Mouse (Mus musculus) hematopoietic stem cell, adult 5-6 weeks (primary cell): ENCODE data around the gene Lztr1. TPM values are rescaled to one million over a fixed set of nuclear protein-coding genes. Genes with fewer than 3 reads are reported as not detected.
A peak's percentile ranks its signal among the peaks of the same experiment; 100 is the strongest.

Experiments used
- ATAC-seq, 2 experiments: fragments of 125-278 bp in 1 of 2; replicated peaks in 1 of 2; 2 replicates each; pipeline ENCODE4 v1.8.0; 2016 to 2017; ENCODE audit warnings: inconsistent platforms in 2 of 2, mild to moderate bottlenecking in 2 of 2, moderate number of reproducible peaks in 2 of 2, low read depth in 1 of 2, moderate TSS enrichment in 1 of 2; ENCODE audit not compliant: low FRiP score in 2 of 2, poor library complexity in 2 of 2, severe bottlenecking in 2 of 2, insufficient read depth in 1 of 2, low TSS enrichment in 1 of 2
- total RNA-seq: library from RNA; stranded (forward); fragments of 172-1452, 232-1000 nt; gene quantifications from 2 replicates; pipeline ENCODE4 v1.2.3, GENCODE M21; 2017

Lztr1 gene
- total RNA-seq = 36.3 and 60.6 TPM in 2 replicates

DNA sequence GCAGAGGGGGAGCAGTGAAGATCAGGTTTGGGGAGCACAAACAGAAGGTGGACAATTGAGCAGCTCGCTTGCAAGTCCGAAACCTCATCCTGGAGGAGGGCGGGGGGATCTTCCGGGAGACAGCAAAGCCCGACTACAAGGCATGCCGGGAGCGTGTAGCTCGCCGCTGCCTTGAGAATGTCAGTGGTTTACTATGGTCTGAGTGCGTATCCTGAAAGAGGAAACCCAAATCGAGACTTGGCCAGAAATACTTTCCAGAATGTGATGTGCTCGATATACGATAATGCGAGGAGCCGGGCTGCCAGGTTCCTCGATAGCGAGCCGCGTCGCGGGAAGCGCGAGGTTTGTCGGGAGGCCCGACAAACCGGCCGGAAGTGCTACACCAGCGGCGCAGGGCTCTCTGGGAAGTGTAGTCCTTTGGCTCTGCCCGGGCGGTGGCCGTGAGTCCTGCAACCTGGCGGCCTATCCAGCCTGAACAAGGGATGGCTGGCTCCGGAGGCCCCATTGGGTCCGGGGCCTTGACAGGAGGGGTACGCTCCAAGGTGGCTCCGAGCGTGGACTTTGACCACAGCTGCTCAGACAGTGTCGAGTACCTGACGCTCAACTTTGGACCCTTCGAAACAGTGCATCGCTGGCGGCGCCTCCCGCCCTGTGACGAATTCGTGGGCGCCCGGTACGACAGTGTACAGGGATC, at the start of gene Lztr1:
Gene Lztr1 (plus strand): TSS at position 143 of the 694 bp plus-strand sequence.
- peak; percentile 96 to 98 for ATAC-seq

DNA sequence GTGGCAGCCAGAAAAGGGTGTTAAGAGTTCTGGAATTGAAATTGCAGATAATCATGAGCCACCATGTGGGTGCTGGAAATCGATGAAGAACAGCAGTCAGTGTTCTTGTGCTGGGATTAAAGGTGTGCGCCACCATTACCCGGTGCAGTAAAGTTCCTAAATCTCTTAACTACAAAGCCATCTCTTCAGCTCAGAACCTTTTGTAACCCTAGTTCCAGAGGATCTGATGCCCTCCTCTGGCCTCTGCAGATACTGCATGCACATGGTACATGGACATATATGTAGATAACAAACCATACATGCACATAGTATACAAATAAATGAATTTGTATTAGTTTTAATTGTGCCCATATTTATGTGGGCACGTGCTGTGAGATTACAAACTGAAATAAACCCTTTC, 48.2 kb upstream of the Lztr1 start:
- ATAC-seq = peak; percentile 74 to 78

DNA sequence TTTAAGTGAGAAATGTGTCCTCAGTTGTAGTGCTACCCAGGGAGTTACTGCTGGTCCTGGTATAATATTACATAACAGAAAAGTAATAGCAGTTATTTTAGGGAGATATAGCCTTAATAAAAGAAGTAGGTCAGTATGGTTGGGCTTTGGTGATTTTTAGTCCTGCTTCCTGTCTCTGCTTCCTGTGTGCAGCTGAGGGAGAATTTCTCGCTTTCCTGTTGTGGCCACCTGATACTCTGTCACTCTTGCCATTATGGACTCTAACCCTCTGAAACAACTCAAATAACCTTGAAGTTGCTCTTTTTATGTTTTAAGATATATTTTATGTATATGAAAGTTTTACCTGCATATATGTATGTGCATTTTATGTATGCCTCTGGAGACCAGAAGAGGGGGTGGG, 46.9 kb upstream of the Lztr1 start:
- ATAC-seq = peak; percentile 17 to 39; a peak in 1 of 4 replicates

DNA sequence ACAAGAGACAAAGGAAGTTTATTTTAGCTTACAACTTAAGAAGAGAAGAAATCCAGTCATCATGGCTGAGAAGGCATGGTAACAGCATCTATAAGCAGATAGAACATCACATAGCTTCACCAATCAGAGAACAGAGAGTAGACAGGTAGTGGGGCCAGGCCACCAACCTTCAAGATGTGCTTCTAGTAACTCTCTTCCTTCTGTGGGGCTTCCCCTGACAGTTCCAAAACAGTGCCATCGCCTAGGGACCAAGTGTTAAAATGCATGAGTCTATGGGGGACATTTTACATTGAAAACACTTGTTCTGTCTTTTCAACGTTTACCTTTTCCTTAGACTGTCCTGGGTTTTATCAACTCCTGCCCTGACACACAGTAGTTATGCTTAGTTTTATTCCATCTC, 45.3 kb upstream of the Lztr1 start:
- no peak for ATAC-seq

DNA sequence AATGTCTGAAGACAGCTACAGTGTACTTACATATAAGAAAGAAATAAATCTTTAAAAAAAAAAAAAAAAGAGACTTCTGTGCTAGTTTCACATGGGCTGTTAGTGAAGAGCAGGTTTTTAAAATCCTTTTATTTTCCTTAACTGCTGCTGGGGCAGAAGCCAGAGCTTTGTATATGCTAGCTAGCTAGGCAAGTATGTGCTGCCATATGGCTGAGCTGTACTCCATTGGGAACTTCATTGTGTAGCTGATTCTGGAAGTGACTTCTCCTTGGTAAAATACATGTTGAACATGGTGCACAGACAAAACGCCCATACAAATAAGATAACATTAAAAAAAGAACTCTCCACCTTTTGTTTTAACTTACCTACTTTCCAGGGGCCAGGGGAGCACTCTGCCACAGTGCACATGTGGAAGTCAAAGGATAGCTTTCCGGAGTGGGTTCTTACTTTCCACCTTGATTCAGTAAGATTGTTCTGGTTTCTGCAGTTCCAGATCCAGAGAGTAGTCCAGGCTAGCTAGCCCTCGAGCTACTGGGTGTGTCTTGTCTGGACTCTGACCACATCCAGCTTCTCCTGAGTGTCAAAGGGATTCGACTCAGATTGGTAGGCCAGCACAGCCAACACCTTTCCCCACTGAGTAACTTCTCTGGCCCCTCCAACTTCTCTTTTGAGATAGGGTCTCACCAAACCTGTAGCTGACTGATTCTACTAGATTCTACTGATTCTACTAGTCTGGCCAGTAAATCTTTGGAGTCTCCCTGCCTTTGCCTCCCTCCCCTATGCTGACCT, 41.4 kb upstream of the Lztr1 start:
- ATAC-seq = no peak

DNA sequence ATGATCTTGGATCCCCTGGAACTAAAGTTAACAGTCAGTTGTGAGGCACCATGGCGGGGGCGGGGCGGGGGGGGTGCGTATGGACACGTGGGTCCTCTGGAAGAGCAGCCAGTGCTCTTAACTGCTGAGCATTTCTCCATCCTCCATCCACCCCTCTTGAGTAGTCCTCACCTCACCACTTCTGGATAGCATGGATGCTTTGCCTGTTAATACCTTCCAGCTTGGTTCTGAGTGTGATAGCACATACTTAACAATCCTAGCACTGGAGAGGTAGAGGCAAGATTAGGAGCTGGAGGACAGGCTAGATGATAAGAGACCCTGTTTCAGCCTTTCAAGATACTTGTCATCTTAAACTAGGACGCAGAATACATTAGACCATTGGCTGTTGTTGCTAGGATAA, 36.0 kb upstream of the Lztr1 start:
- no peak for ATAC-seq

DNA sequence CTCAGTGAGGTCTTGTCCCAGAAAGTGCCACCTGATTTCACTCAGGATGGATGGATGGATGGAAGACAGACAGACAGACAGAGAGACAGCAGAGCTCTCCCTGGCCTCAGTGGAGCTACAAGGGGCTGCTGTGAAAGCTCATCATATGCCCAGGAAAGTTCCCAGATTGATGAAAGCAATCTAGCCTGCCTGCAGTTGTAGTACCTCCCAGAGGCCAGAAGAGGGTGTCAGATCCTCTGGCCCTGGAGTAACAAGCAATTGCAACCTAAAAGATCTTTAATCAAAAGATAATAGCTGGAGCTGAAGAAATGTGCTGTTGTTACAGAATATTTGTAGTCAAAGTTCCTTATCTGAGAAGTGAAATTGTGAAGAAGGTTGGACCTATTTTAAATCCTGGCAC, 34.4 kb upstream of the Lztr1 start:
- 0 out of 4 replicates have a peak, but pooled peaks have one; percentile 36 to 46 for ATAC-seq

DNA sequence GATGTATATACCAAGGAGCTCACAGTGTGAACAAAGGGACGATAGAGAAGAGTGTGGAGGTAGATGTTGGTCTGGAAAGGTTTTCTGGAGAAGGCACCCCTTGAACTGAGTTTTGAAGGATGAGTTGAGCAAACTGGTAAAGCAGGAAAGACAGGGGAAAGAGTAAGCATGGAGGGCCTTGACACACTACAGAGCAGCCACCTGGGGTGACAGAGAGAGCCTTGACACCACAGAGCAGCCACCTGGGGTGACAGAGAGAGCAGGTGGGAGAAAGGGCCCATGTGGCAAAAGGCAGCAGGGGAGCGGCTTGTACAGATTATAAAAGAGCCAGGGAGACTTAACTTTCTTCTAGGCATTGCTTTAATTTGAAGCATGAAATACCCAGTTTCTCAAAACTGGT, 33.7 kb upstream of the Lztr1 start:
- no peak for ATAC-seq

DNA sequence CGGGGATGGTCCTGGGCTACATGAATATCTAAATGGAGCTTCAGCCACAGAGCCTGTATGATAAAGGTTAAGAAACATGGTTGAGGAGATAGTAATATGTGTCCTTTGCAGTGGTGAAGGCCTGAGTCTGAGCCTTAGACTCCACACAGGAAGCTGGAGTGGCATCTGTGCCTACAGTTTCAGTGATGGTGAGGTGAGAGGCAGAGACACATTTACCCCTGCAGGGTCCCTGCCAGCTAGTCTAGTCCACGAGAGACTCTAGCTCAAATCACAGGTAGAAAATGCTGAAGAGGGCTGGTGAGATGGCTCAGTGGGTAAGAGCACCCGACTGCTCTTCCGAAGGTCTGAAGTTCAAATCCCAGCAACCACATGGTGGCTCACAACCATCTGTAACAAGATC, 33.2 kb upstream of the Lztr1 start:
- no peak for ATAC-seq

DNA sequence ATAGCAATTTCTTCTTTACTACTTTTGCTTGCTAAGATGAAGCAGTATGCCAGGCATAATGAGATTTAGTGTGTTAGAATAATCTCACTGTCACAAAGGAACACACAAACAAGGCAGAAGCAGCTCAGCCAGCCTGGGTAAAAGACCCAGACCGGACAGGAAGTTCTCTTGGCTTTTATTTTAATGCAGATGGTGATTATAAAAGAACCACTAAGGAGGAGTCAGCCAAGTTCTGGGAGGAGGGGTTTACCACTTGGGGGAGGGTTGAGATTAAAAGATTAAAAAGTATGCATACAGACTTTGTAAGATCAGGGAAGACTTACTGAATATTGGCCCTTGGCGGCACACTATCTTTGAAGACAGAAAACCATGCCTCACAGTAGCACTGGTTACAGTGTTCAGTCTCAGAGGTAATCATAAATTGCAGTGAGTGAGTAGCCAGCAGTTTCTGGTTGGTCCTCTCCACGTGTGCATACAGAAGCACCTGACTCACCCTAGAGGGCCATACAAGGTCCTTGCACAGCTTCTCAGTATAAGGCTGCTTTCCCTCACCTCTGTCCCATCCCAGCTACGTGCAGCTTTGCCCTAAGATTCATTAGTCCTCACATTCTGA, 30.1 kb upstream of the Lztr1 start:
- peak in 1 of 2 experiments; percentile 32; a peak in 1 of 4 replicates for ATAC-seq

DNA sequence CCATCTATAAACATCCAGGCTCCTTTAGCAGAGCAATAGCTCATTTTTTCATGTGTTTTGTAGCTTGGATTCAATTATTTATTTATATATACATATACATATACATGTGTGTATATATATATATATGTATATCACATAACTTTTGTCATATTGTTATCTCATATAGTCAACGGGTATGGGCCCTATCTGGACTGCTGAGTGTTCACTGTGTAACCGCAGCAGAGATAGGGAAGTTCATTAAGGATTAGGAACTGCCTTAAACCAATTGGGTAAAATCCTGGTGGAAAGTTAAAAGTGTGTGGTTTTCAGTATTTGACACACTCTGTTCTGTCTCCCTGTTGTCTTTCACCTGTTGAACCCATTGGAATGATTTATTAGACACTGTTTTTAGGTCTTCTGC, 27.0 kb upstream of the Lztr1 start:
- no peak for ATAC-seq

DNA sequence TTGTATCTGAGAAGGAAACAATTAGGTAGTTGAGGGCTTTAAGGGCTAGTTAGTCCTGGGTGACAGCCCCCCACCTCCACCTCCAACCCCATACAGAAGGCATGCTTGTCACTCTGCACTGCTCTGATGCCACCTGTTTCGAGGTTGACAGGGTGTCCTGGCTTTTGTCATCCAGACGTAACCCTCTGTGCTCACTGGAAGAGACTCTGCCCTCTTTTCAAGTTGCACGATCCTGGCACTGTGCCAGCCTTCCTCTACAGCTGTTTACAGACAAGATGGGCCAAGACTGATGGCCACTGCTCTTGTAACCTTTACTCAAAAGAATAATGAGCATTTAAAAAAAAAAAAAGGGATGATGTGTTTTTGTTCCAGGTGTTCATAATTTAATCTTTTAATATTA, 22.0 kb upstream of the Lztr1 start:
- ATAC-seq = no peak

DNA sequence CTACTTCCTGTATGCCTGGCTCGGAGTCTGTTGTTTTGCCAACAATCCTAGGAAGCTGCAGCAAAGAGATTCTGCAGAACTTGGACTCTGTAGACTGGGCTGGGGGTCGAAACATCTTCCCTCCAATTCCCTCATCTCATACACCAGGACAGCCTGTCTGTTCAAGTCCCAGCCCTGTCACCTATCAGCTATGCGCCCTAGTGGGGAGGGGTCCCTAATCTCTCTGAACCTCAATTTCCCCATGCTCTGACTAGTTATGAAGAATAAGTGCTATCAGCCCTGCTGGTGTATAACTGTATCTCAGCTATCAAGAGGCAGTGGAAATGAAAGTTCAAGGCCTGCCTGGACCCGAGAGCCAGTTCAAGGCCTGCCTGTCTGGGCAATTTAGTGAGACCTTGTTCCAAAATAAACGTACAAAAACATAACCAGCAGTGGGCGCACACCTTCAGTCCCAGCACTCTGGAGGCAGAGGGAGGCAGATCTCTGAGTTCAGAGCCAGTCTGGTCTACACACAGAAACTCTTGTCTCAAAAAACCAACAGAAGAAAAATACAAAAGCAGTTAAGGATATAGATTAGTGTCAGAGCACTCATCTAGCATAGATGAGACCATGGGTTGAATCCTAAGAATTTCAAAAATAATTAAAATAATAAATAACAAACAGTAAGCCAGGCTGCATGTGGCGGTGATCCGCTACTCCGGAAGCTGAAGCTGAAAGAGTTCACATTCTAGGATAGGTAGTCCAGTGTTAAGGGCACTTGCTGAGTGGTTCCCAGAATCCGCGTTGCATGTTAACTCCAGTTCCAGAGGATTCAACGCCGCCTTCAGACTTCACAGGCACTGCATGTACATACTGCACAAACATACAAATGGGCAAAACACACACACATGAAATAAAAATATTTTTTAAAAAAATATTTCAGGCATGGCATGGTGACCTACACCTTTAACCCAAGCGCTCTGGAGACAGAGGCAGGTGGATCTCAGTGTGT, 19.7 kb upstream of the Lztr1 start:
- ATAC-seq = no peak

DNA sequence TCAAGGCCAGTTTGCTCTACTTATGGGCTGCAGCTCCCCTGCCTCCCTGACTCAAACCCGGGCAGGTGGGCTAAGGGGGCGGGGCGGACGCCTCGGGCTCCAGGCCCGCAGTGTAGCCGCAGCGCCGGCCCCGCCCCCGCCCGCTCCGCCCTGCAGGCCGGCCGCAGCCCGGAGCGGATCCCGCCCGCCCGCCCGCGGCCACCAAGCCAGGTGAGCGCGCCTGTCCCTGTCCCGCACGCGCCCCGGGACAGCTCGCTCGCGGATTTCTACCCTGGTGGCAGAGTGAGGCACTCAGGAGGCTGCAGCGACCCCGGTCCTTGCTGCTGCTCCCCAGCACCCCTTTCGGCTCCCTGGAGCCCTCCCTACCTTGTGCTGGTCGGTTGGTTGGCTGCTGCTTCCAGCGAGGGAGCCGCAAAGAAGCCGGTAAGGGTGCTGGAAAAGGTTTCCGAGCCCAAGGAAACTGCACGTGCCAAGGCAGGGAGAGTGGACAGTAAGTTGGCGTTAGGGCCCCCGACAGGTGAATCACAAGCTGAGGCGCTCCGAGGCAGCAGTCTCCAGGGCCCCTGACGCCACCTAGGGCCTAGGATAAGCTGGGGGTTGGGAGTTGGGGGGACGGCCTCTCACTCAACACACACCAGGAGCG, 18.9 kb upstream of the Lztr1 start, which contains the start of gene Aifm3:
Gene Aifm3 (plus strand): TSS at position 143 of the 643 bp plus-strand sequence.
- ATAC-seq = peak; percentile 26 to 35; a peak in 1 of 4 replicates

DNA sequence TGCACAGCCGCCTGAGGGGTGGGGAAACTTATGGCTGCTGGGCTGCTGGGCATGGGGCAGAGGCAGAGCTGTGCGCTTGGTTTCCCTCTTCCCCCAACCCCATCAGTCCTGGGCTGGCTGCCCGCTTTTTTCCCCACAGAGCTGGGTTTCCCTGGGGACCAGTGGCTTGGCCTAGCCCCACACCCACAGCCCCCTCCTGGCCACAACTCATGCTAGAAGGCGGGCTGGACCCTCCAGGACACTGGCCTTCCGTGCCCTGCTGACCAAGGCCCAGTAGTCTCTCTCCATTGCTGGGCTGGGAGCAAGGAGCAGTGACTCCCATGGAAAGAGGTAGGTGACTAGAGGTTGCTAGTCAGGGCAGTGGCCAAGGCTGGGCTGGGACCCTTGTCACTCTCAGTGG, 17.3 kb upstream of the Lztr1 start:
- no peak for ATAC-seq

DNA sequence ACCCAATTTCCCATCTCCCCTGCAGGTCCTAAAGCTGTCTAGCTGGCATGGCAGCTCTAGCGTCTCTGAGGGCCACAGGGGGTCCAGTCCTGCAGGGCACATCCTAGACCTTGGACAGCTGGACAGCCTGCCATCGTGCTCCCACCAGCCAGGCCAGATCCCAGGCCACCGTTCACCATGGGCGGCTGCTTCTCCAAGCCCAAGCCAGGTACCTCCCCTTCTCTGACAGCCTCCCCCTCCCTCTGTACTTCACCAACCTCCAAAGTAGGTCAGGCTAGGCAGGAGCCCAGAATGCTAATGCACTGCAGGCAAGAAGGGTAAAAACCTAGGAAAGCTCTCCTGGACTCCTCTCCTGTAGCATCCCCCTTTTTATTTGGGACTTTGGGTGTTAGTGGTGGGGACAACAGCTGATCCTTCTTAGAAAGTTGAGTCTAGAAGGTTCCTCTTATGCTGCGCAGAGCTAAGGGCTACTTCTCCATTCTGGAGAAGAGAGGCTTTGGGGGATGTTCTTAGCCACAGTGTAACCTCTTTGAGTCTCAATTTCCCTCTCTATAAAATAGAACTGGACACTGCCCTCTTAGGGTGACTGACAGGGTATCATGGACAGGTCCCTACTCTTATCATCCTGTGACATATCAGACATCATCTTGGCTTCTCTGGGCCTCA, 16.5 kb upstream of the Lztr1 start:
- ATAC-seq = peak; percentile 18 to 39; a peak in 2 of 4 replicates
